Mouse (Mus musculus) c-Kit-positive CD71-positive TER-119-positive erythroid progenitor cells, embryonic 14.5 days (primary cell): ENCODE measurements around the gene Dhrs3.

Experiments used
- DNase-seq: peaks from one replicate; pipeline ENCODE4 v3.0.0-alpha.2; 2013; ENCODE audit warnings: low spot score

The Dhrs3 gene

GRCm38 (mm10) chr4:144892133-144892936 is at the start of gene Dhrs3:
Dhrs3 (plus strand) TSS chr4:144892827.
- peak; percentile 62 for DNase-seq

- no peak for DNase-seq
Measured at GRCm38 (mm10) chr4:144861756-144862505, 30.7 kb upstream of the Dhrs3 start.

GRCm38 (mm10) chr4:144867926-144868325 is 24.7 kb upstream of the Dhrs3 start:
- DNase-seq, result no peak

DNA sequence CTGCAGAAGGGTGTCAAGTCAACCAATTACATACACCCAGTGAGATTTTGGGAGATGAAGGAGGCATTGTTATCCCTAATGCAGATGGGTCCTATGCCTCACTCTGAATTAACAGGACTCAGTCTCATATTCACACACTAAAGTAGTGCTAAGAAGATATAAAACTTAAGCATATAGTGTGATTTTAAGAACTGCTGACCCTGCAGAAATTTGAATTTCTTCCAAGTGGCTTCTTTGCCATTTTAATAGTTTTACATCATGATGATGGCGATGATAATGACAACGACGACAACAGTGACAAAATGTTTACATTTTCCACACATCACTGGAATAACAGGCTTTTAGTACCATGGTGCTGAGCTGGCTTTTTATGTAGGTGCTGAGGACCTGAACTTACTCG is 24.0 kb upstream of the Dhrs3 start:
- no peak for DNase-seq

- DNase-seq, result no peak
Measured at GRCm38 (mm10) chr4:144872905-144873304, 19.7 kb upstream of the Dhrs3 start.

DNA sequence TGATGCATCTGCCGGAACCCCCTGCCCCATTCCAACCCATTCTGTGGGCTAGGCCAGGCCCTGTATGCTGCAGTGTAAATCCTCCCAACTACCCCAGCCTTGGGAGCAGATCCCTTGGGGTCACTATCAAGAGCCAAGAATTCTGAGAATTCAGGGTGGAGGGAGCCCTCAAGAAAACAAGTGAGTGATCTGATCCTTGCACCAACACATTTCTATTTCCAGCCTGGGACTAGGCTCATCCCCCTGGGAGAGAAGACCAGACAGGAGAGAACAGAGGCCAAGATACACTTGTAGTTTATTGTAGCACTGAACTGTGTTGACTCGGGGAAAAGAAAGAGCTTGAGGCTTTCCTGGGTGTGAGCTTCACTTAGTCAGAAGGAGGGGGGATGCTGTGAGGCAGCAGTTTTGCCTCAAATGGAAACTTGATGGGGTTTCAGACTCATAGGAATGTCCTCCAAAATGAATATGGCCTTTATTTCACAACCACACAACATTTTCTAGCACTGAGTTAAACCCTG is 17.0 kb upstream of the Dhrs3 start:
- no peak for DNase-seq

- DNase-seq, result no peak
Measured at GRCm38 (mm10) chr4:144879549-144879948, 13.1 kb upstream of the Dhrs3 start.

DNA sequence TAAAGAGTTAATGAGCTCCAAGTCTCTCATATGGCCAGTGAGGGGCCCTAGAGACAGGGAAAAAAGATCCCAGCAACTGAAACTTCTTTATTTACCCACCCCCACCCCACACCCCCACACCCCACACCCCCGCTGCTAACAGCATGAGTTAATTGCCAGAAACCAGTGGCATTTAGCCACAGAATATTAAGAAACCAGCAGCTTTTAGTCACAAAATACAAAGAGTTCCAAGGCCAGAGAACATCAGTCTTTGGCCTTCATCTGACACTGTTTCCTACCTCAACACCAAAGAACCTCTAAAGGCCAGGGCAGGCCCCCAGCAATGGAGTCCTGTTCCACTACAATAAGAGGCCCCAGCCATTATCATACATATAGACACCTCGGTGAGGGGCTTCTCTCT is 11.3 kb upstream of the Dhrs3 start:
- no peak for DNase-seq

GRCm38 (mm10) chr4:144882881-144883331 is 9.7 kb upstream of the Dhrs3 start:
- no peak for DNase-seq

DNA sequence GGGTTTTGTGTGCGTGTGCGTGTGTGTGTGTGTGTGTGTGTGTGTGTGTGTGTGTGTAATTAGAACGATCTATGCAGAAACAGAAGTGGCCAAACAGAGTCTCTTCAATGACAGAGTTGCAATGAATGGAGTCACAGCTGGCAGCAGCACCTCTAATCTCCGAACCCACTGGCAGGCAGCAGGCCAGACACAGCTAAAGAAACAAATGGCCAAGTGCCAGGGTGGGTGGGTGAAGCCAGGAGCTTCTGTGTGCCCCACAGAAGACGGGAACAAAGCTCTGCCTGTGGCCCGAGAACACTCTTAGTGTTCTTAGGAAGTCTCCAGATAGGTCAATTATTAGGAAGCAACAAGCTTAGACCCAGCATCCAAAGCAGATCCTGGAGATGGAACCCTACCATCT is 6.2 kb upstream of the Dhrs3 start:
- no peak for DNase-seq

- no peak for DNase-seq
Measured at GRCm38 (mm10) chr4:144888750-144889149, 3.9 kb upstream of the Dhrs3 start.

DNA sequence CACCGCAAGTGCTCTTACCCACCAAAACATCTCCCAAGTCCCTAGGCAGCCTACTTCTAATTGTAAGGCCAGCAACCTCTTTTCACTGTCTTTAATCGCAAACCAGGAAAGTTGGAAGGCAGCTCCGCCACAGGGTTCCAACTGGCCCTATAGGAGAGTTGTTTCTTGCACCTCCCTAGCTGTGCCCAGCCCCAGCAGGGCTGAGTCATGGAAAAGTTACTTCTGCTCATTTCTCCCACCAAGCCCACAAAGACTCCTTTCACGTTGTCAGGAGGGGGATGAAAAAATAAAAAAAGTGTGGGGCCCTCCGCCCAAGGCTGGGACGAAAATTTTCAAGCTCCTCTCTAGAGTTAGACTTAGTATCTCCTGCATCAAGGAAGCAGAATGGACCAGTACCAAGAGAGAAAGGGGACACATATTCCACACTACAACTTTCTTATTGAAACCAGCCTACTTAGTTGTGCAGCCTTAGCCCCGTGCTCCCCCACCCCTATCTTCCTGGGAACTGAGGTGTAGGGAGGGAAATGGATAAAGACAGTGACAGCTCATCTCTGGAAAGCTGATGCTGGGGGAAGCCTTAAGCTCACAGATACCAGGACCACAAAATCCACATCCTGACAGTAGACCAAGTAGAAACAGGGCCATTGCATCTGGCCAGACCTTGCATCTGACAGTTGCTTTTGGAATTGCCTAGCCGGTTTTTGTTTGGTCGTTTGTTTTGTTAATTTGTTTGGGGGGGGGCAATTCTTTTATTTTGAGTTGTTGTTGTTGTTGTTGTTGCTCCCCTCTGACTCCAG is 2.9 kb upstream of the Dhrs3 start:
- DNase-seq, result no peak

- DNase-seq, result peak; percentile 65
Measured at GRCm38 (mm10) chr4:144890690-144891120, 1.9 kb upstream of the Dhrs3 start.

DNA sequence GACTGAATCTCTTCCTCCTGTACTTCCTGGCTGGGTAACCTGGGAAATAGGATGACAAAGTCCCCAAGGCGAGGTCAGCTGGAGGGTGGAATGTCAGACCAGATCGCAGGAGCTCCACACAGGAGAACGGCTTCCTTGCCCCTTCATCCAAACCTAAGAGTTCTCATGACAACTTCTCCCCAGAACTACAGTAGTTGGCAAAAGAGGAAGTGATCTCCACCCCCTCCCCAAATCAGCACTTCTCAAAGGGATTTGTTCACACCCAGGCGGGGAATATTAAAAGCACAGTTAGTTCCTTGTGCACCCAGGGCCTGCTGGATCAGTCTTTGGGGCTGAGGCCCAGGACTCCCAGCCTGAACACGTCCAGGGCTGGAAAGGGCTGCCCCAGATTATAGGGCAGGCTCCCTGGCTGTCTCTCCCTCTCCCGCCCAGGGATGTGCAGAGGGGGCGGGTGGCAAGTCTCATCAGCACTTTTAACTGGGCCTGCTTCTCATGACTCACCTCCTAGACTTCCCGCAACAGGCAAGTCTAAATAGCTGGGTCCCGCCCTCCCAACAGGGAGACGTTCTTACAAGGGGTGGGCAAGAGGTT is 1.4 kb upstream of the Dhrs3 start:
- no peak for DNase-seq

GRCm38 (mm10) chr4:144891743-144892132 is 889 bp upstream of the Dhrs3 start:
- no peak for DNase-seq

GRCm38 (mm10) chr4:144892937-144893272 is 278 bp downstream of the Dhrs3 start:
- DNase-seq, result no peak

DNA sequence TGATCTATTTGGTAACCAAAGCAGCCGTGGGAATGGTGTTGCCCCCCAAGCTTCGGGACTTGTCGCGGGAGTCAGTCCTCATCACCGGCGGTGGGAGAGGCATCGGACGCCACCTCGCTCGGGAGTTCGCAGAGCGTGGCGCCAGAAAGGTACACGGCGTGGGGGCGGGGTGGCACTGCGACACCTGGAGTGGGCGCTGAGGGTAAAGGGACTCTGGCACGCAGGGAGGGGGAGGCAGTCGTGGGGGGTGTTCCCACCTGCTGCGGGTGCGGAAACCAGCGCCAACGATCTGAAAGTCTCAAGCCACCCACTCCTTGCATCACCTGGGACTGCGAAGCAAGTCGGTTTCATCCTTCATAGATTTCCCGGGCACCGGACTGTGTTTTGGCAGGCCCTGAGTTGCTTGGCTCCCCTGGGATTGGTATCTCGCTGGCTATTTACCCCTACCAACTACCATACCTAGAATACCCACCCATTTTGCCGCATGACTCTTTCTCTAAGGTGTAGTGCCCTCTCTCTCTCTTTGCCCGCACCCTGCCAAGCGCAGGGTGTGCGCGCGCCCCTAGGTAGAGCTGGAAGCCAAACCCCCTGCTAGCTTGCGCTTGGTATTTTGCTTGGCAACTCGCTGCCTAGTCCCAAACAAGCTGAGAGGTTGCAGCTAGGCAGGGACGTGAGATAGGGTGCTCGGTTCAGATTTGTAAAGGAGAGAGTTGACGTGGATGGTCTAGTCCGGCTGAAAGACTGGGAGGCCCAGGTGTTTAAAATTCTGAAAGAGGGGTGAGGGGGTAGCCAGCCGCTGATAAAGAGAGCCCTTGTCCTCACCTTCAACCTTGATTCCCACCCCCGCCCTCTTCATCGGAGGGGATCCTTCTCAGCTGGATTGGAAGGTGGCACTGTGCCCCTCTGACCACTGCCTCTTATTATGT is 1.2 kb downstream of the Dhrs3 start:
- no peak for DNase-seq

- DNase-seq, result no peak
Measured at GRCm38 (mm10) chr4:144894487-144895210, 2.0 kb downstream of the Dhrs3 start.

GRCm38 (mm10) chr4:144895211-144895590 is 2.6 kb downstream of the Dhrs3 start:
- no peak for DNase-seq

DNA sequence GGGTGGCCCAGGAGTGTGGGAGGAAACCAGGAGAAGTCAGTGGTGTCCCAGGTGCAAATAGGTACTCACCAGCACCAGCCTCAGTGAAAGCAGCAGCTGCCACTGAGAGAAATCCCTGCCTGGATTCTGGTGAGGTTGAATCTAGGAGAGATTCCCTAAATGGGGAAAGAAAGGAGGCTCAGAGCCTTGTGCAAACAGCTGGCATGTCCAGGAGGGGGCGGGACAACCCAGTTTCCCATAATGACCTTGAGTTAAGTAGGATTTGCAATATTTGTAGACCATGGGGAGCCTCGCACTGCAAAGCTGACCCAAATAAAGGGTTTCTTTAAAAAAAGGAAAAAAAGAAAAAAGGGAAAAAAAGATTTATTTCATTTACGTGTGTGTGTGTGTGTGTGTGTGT is 3.7 kb downstream of the Dhrs3 start:
- DNase-seq, result no peak
